Mouse (Mus musculus): ENCODE measurements around the gene Gm38655. TPM values are rescaled to one million over a fixed set of nuclear protein-coding genes. Genes with fewer than 3 reads are reported as not detected.
"Not testable (repeated sequence)": the region's sequence is repeated elsewhere in the genome, so short reads cannot be mapped to it uniquely, and the experiment has no call there.

Gm38655 gene
- polyA plus RNA-seq, 1 experiment from 2014 or later: 4.3 TPM

- peaks cover 3% of the 10 kb centered on the region; the same call in 1 of the 2 replicates for H3K4me1 ChIP-seq
- H3K9me3 ChIP-seq: no peaks in the 10 kb centered on the region
- no peak overlapping the region for H3K4me3 ChIP-seq (replicated peaks)
- no peaks in the 10 kb centered on the region for H3K36me3 ChIP-seq
- WGBS: 41% methylated on average over 6 of the region's 6 CpGs
- H3K27me3 ChIP-seq (replicated peaks): no peaks in the 10 kb centered on the region
- ATAC-seq (ENCODE audit: insufficient read depth, low FRiP score, low read depth): no peak
- H3K9ac ChIP-seq: no peak overlapping the region
- no peak overlapping the region for H3K4me2 ChIP-seq
- H3K27ac ChIP-seq: no peak overlapping the region
Measured at GRCm38 (mm10) chr17:25165970-25166671, 9.2 kb downstream of the Gm38655 start.

- 81% methylated on average over 3 of the region's 3 CpGs for WGBS
- no peak overlapping the region for H3K27ac ChIP-seq
Measured at GRCm38 (mm10) chr17:25164770-25165169, 10.5 kb downstream of the Gm38655 start.

GRCm38 (mm10) chr17:25163387-25163786, 11.9 kb downstream of the Gm38655 start:
- Histone ChIP-seq H3K27ac (peak overlapping the region; percentile 40; the same call in 1 of the 2 replicates), H3K9ac (no peak overlapping the region), H3K4me2 (no peak overlapping the region), H3K4me3 (replicated peaks) (no peak overlapping the region), H3K36me3 (peaks cover 12% of the 10 kb centered on the region; the same call in 1 of the 2 replicates), H3K4me1 (peaks cover 3% of the 10 kb centered on the region; the same call in 1 of the 2 replicates), H3K27me3 (replicated peaks) (no peaks in the 10 kb centered on the region), H3K9me3 (no peaks in the 10 kb centered on the region)
- 70% methylated on average over 7 of the region's 7 CpGs for WGBS
- ATAC-seq (ENCODE audit: insufficient read depth, low FRiP score, low read depth): no peak; the same call in 1 of the 2 replicates

More at GRCm38 (mm10) chr17:25164770-25165169, 10.5 kb downstream of the Gm38655 start:
- H3K4me1 ChIP-seq: peaks cover 3% of the 10 kb centered on the region; the same call in 1 of the 2 replicates
- H3K27me3 ChIP-seq (replicated peaks): no peaks in the 10 kb centered on the region
- no peaks in the 10 kb centered on the region for H3K9me3 ChIP-seq
- H3K9ac ChIP-seq: no peak overlapping the region
- ATAC-seq (ENCODE audit: insufficient read depth, low FRiP score, low read depth): no peak
- H3K4me3 ChIP-seq (replicated peaks): no peak overlapping the region
- H3K4me2 ChIP-seq: no peak overlapping the region
- H3K36me3 ChIP-seq: peaks cover 9% of the 10 kb centered on the region; the same call in 1 of the 2 replicates

- no peak within 1 kb of the TSS for H3K4me2 ChIP-seq
- H3K9ac ChIP-seq: no peak within 1 kb of the TSS
- WGBS: 95% methylated on average over 1 of the region's 1 CpGs
- H3K27me3 ChIP-seq (replicated peaks): no peaks in the 10 kb centered on the region
- no peaks in the 10 kb centered on the region for H3K9me3 ChIP-seq
- no peak for ATAC-seq (ENCODE audit: insufficient read depth, low FRiP score, low read depth)
- no peak within 1 kb of the TSS for H3K27ac ChIP-seq
- H3K4me1 ChIP-seq: peaks cover 3% of the 10 kb centered on the region; the same call in 1 of the 2 replicates
- H3K36me3 ChIP-seq: peaks cover 12% of the 10 kb centered on the region; the same call in 1 of the 2 replicates
- no peak within 1 kb of the TSS for H3K4me3 ChIP-seq (replicated peaks)
Measured at GRCm38 (mm10) chr17:25162161-25162560, 13.1 kb downstream of the Gm38655 start, which contains the start of gene Ccdc154. TSS of gene Ccdc154 (plus strand) at chr17:25162461.

- H3K9me3 ChIP-seq: no peaks in the 10 kb centered on the region
- WGBS: 58% methylated on average over 4 of the region's 4 CpGs
- H3K4me3 ChIP-seq (replicated peaks): no peak overlapping the region
- no peak overlapping the region for H3K9ac ChIP-seq
- no peaks in the 10 kb centered on the region for H3K4me1 ChIP-seq
- no peaks in the 10 kb centered on the region for H3K36me3 ChIP-seq
- H3K27ac ChIP-seq: no peak overlapping the region
- no peak overlapping the region for H3K4me2 ChIP-seq
- no peak for ATAC-seq (ENCODE audit: insufficient read depth, low FRiP score, low read depth)
- no peaks in the 10 kb centered on the region for H3K27me3 ChIP-seq (replicated peaks)
Measured at GRCm38 (mm10) chr17:25139960-25140359, 35.3 kb downstream of the Gm38655 start.

GRCm38 (mm10) chr17:25138803-25139202, 36.5 kb downstream of the Gm38655 start:
- Histone ChIP-seq H3K27me3 (replicated peaks) (no peaks in the 10 kb centered on the region), H3K4me3 (replicated peaks) (no peak overlapping the region), H3K4me1 (peaks cover 8% of the 10 kb centered on the region), H3K4me2 (no peak overlapping the region), H3K36me3 (no peaks in the 10 kb centered on the region), H3K27ac (no peak overlapping the region), H3K9ac (no peak overlapping the region), H3K9me3 (no peaks in the 10 kb centered on the region)
- no peak for ATAC-seq (ENCODE audit: insufficient read depth, low FRiP score, low read depth)
- 92% methylated on average over 1 of the region's 1 CpGs for WGBS

GRCm38 (mm10) chr17:25135622-25136021, 39.6 kb downstream of the Gm38655 start:
- H3K9ac ChIP-seq: no peak overlapping the region
- no peak overlapping the region for H3K27ac ChIP-seq
- no peak overlapping the region for H3K4me2 ChIP-seq
- no peak for ATAC-seq (ENCODE audit: insufficient read depth, low FRiP score, low read depth)
- no peaks in the 10 kb centered on the region for H3K27me3 ChIP-seq (replicated peaks)
- no peak overlapping the region for H3K4me3 ChIP-seq (replicated peaks)
- peaks cover 8% of the 10 kb centered on the region for H3K4me1 ChIP-seq
- H3K9me3 ChIP-seq: no peaks in the 10 kb centered on the region
- no peaks in the 10 kb centered on the region for H3K36me3 ChIP-seq
- 84% methylated on average over 6 of the region's 6 CpGs for WGBS

- peaks cover 8% of the 10 kb centered on the region for H3K4me1 ChIP-seq
- H3K9ac ChIP-seq: peak within 1 kb of the TSS; percentile 77
- no peaks in the 10 kb centered on the region for H3K36me3 ChIP-seq
- peak within 1 kb of the TSS; percentile 87 for H3K4me3 ChIP-seq (replicated peaks)
- peak within 1 kb of the TSS; percentile 63 for H3K4me2 ChIP-seq
- ATAC-seq (ENCODE audit: insufficient read depth, low FRiP score, low read depth): peak; percentile 93
- H3K27ac ChIP-seq: no peak within 1 kb of the TSS
- H3K27me3 ChIP-seq (replicated peaks): no peaks in the 10 kb centered on the region
- H3K9me3 ChIP-seq: no peaks in the 10 kb centered on the region
- under 1% methylated on average over 40 of the region's 40 CpGs for WGBS
Measured at GRCm38 (mm10) chr17:25133275-25133698, 42.0 kb downstream of the Gm38655 start, which contains the start of gene Clcn7. TSS of gene Clcn7 (plus strand) at chr17:25133391.

GRCm38 (mm10) chr17:25130060-25130459, 45.2 kb downstream of the Gm38655 start:
- Histone ChIP-seq H3K4me1 (peaks cover 11% of the 10 kb centered on the region), H3K27ac (no peak overlapping the region), H3K27me3 (replicated peaks) (no peaks in the 10 kb centered on the region), H3K9ac (no peak overlapping the region), H3K36me3 (no peaks in the 10 kb centered on the region), H3K4me2 (no peak overlapping the region), H3K9me3 (no peaks in the 10 kb centered on the region), H3K4me3 (replicated peaks) (no peak overlapping the region)
- no peak for ATAC-seq (ENCODE audit: insufficient read depth, low FRiP score, low read depth)
- WGBS: 77% methylated on average over 1 of the region's 1 CpGs

GRCm38 (mm10) chr17:25127681-25128080, 47.6 kb downstream of the Gm38655 start:
- no peak for ATAC-seq (ENCODE audit: insufficient read depth, low FRiP score, low read depth)
- Histone ChIP-seq H3K9me3 (no peaks in the 10 kb centered on the region), H3K9ac (no peak overlapping the region), H3K4me3 (replicated peaks) (no peak overlapping the region), H3K4me2 (no peak overlapping the region), H3K27ac (no peak overlapping the region), H3K4me1 (0 out of 2 replicates have a peak, but pooled peaks cover 3% of the 10 kb centered on the region), H3K36me3 (no peaks in the 10 kb centered on the region), H3K27me3 (replicated peaks) (no peaks in the 10 kb centered on the region)
- WGBS: 57% methylated on average over 9 of the region's 9 CpGs

- ATAC-seq (ENCODE audit: insufficient read depth, low FRiP score, low read depth): peak; percentile 59; the same call in 1 of the 2 replicates
Measured at GRCm38 (mm10) chr17:25127079-25127478, 48.2 kb downstream of the Gm38655 start.

GRCm38 (mm10) chr17:25125442-25126060, 49.7 kb downstream of the Gm38655 start:
- not testable (repeated sequence) for H3K4me3 ChIP-seq (replicated peaks); H3K4me1 ChIP-seq; H3K9ac ChIP-seq; H3K27ac ChIP-seq; H3K36me3 ChIP-seq; ATAC-seq (ENCODE audit: insufficient read depth, low FRiP score, low read depth); H3K9me3 ChIP-seq; H3K4me2 ChIP-seq; H3K27me3 ChIP-seq (replicated peaks)
- 72% methylated on average over 3 of the region's 3 CpGs for WGBS

More at GRCm38 (mm10) chr17:25127079-25127478, 48.2 kb downstream of the Gm38655 start:
- 0 out of 2 replicates have a peak, but pooled peaks cover 3% of the 10 kb centered on the region for H3K4me1 ChIP-seq
- no peaks in the 10 kb centered on the region for H3K27me3 ChIP-seq (replicated peaks)
- H3K4me3 ChIP-seq (replicated peaks): no peak overlapping the region
- H3K4me2 ChIP-seq: no peak overlapping the region
- no peaks in the 10 kb centered on the region for H3K9me3 ChIP-seq
- no peak overlapping the region for H3K27ac ChIP-seq
- H3K9ac ChIP-seq: no peak overlapping the region
- 37% methylated on average over 8 of the region's 8 CpGs for WGBS
- no peaks in the 10 kb centered on the region for H3K36me3 ChIP-seq
